Mouse (Mus musculus) sigmoid colon, adult 10 weeks (tissue): Measurements from ENCODE around the gene Panx3. TPM values are rescaled to one million over a fixed set of nuclear protein-coding genes. Genes with fewer than 3 reads are reported as not detected.

Source experiments
- polyA plus RNA-seq: library from polyadenylated mRNA; stranded (reverse); fragments of 350-450 nt; fragmentation: Illumina TruSeq; extraction: RNeasy Lipid Tissue Mini Kit (QIAGEN cat#74804); gene quantifications from one replicate; pipeline ENCODE4 v1.2.3, GENCODE M21; 2014; ENCODE audit warnings: low read depth, low replicate concordance

Panx3 gene
- polyA plus RNA-seq: not detected

GRCm38 (mm10) chr9:37669115-37669514, at the start of gene Panx3:
Gene Panx3 (minus strand): TSS chr9:37669235.

GRCm38 (mm10) chr9:37716150-37716549, 47.1 kb upstream of the Panx3 start, which contains the start of gene Olfr160:
Gene Olfr160 (minus strand): TSS chr9:37716250.

GRCm38 (mm10) chr9:37656931-37657481, 12.0 kb downstream of the Panx3 start, which contains the start of gene Tbrg1:
Gene Tbrg1 (minus strand): TSS chr9:37657312.

GRCm38 (mm10) chr9:37613182-37613910, 55.7 kb downstream of the Panx3 start, which contains the start of gene Spa17:
Gene Spa17 (minus strand): TSS chr9:37613722.

Other genes starting within 250 kb of the Panx3 start
- gene Robo3, start 236.0 kb downstream of the Panx3 start, polyA plus RNA-seq: not detected
- gene Msantd2, start 179.9 kb downstream of the Panx3 start, polyA plus RNA-seq: 64.3 TPM
- gene Esam, start 141.2 kb downstream of the Panx3 start, polyA plus RNA-seq: 7.3 TPM
- gene Vsig2, start 130.0 kb downstream of the Panx3 start, polyA plus RNA-seq: 2.4 TPM
- gene Nrgn, start 116.3 kb downstream of the Panx3 start, polyA plus RNA-seq: 0.50 TPM
- gene Siae, start 113.5 kb downstream of the Panx3 start, polyA plus RNA-seq: 29.7 TPM
- 9.0 TPM for gene Spa17, start 55.5 kb downstream of the Panx3 start, polyA plus RNA-seq
- gene Tbrg1, start 11.9 kb downstream of the Panx3 start, polyA plus RNA-seq: 44.5 TPM
- gene Olfr160, start 47.0 kb upstream of the Panx3 start, polyA plus RNA-seq: not detected
- not detected for gene Olfr874, start 75.9 kb upstream of the Panx3 start, polyA plus RNA-seq
- gene Olfr875, start 102.6 kb upstream of the Panx3 start, polyA plus RNA-seq: not detected
- gene Olfr876, start 133.8 kb upstream of the Panx3 start, polyA plus RNA-seq: not detected
- gene Olfr877, start 185.0 kb upstream of the Panx3 start, polyA plus RNA-seq: not detected
- not detected for gene Olfr145, start 227.5 kb upstream of the Panx3 start, polyA plus RNA-seq
- gene Olfr878, start 248.6 kb upstream of the Panx3 start, polyA plus RNA-seq: not detected